Mouse (Mus musculus): Measurements from ENCODE around the gene Tnfaip8l3. TPM values are rescaled to one million over a fixed set of nuclear protein-coding genes. Genes with fewer than 3 reads are reported as not detected.

Gene Tnfaip8l3
- total and polyA plus RNA-seq, 3 experiments, result not detected

GRCm38 (mm10) chr9:54048978-54049377 is 19.2 kb downstream of the Tnfaip8l3 start:
- peaks cover 2% of the 10 kb centered on the region for H3K27me3 ChIP-seq (replicated peaks)
- H3K9ac ChIP-seq (ENCODE audit: insufficient read depth, low read depth), result no peak overlapping the region
- H3K4me1 ChIP-seq (ENCODE audit: control insufficient read depth in 1 of 2, insufficient read depth in 2 of 2), result no peaks in the 10 kb centered on the region
- DNase-seq (ENCODE audit: extremely low read depth), result no peak
- H3K36me3 ChIP-seq (replicated peaks in 1 of 2; ENCODE audit: control insufficient read depth in 1 of 2, insufficient read depth in 1 of 2, low read length in 1 of 2), result no peaks in the 10 kb centered on the region
- TF ChIP-seq HCFC1 (IDR thresholded peaks at IDR 0.05; ENCODE audit: low read depth, low read length) (no peak), MAX (IDR thresholded peaks at IDR 0.05; ENCODE audit: low read length) (no peak), TCF12 (IDR thresholded peaks at IDR 0.05; ENCODE audit: low read depth, low read length) (no peak), UBTF (IDR thresholded peaks at IDR 0.05; ENCODE audit: low read depth, low read length) (no peak), NELFE (IDR thresholded peaks at IDR 0.05; ENCODE audit: low read depth, low read length) (no peak), BHLHE40 (IDR thresholded peaks at IDR 0.05; ENCODE audit: low read depth, low read length) (no peak), JUND (conservative IDR thresholded peaks at IDR 0.05; ENCODE audit: low read depth, low read length) (no peak), ZMIZ1 (IDR thresholded peaks at IDR 0.05; ENCODE audit: low read depth, low read length) (no peak), ETS1 (conservative IDR thresholded peaks at IDR 0.05; ENCODE audit: low read depth, low read length) (no peak)
- dilution Hi-C loops (cut with MboI; ENCODE audit: extremely low pct_ligation_motif_present, extremely low pct_unique_long_range_greater_than_20kb, low sequenced_read_pairs), result no loop called here
- no peak overlapping the region for H3K4me2 ChIP-seq (ENCODE audit: insufficient read depth, low read depth, poor library complexity, severe bottlenecking)
- no peak overlapping the region for H3K27ac ChIP-seq (ENCODE audit: insufficient read depth, low read depth)
- H3K4me3 ChIP-seq (replicated peaks in 1 of 3; ENCODE audit: low read depth in 2 of 3, low read length in 2 of 3, poor library complexity in 1 of 3), result no peak overlapping the region
- no peaks in the 10 kb centered on the region for H3K9me3 ChIP-seq (replicated peaks; ENCODE audit: low read length)
- in situ Hi-C loops (cut with MboI; ENCODE audit: low pct_ligation_motif_present, low pct_unique_long_range_greater_than_20kb, low sequenced_read_pairs), result no loop called here
- H3K79me2 ChIP-seq (replicated peaks; ENCODE audit: control insufficient read depth, extremely low read depth, insufficient read depth, poor library complexity, severe bottlenecking), result no peaks in the 10 kb centered on the region

GRCm38 (mm10) chr9:54043067-54043466 is 25.1 kb downstream of the Tnfaip8l3 start:
- Histone ChIP-seq H3K79me2 (replicated peaks; ENCODE audit: control insufficient read depth, extremely low read depth, insufficient read depth, poor library complexity, severe bottlenecking) (no peaks in the 10 kb centered on the region), H3K9me3 (replicated peaks; ENCODE audit: low read length) (no peaks in the 10 kb centered on the region), H3K36me3 (replicated peaks in 1 of 2; ENCODE audit: control insufficient read depth in 1 of 2, insufficient read depth in 1 of 2, low read length in 1 of 2) (no peaks in the 10 kb centered on the region), H3K4me2 (ENCODE audit: insufficient read depth, low read depth, poor library complexity, severe bottlenecking) (no peak overlapping the region), H3K4me1 (ENCODE audit: control insufficient read depth in 1 of 2, insufficient read depth in 2 of 2) (no peaks in the 10 kb centered on the region), H3K27me3 (replicated peaks) (peaks cover 2% of the 10 kb centered on the region), H3K9ac (ENCODE audit: insufficient read depth, low read depth) (no peak overlapping the region), H3K4me3 (replicated peaks in 1 of 3; ENCODE audit: low read depth in 2 of 3, low read length in 2 of 3, poor library complexity in 1 of 3) (no peak overlapping the region), H3K27ac (ENCODE audit: insufficient read depth, low read depth) (no peak overlapping the region)
- dilution Hi-C loops (cut with MboI; ENCODE audit: extremely low pct_ligation_motif_present, extremely low pct_unique_long_range_greater_than_20kb, low sequenced_read_pairs), result no loop called here
- in situ Hi-C loops (cut with MboI; ENCODE audit: low pct_ligation_motif_present, low pct_unique_long_range_greater_than_20kb, low sequenced_read_pairs), result no loop called here
- TF ChIP-seq BHLHE40 (IDR thresholded peaks at IDR 0.05; ENCODE audit: low read depth, low read length) (no peak), CHD2 (IDR thresholded peaks at IDR 0.05; ENCODE audit: low read length) (no peak), ZKSCAN1 (IDR thresholded peaks at IDR 0.05; ENCODE audit: borderline replicate concordance, low read depth, low read length) (no peak), MAZ (IDR thresholded peaks at IDR 0.05; ENCODE audit: low read depth, low read length) (no peak), TCF12 (IDR thresholded peaks at IDR 0.05; ENCODE audit: low read depth, low read length) (no peak)
- no peak for DNase-seq (ENCODE audit: extremely low read depth)

- Histone ChIP-seq H3K27ac (ENCODE audit: insufficient read depth, low read depth) (no peak overlapping the region), H3K4me3 (replicated peaks in 1 of 3; ENCODE audit: low read depth in 2 of 3, low read length in 2 of 3, poor library complexity in 1 of 3) (no peak overlapping the region), H3K36me3 (replicated peaks in 1 of 2; ENCODE audit: control insufficient read depth in 1 of 2, insufficient read depth in 1 of 2, low read length in 1 of 2) (no peaks in the 10 kb centered on the region), H3K27me3 (replicated peaks) (no peaks in the 10 kb centered on the region), H3K4me2 (ENCODE audit: insufficient read depth, low read depth, poor library complexity, severe bottlenecking) (no peak overlapping the region), H3K9ac (ENCODE audit: insufficient read depth, low read depth) (no peak overlapping the region), H3K79me2 (replicated peaks; ENCODE audit: control insufficient read depth, extremely low read depth, insufficient read depth, poor library complexity, severe bottlenecking) (no peaks in the 10 kb centered on the region), H3K9me3 (replicated peaks; ENCODE audit: low read length) (no peaks in the 10 kb centered on the region), H3K4me1 (ENCODE audit: control insufficient read depth in 1 of 2, insufficient read depth in 2 of 2) (no peaks in the 10 kb centered on the region)
- TF ChIP-seq USF2 (conservative IDR thresholded peaks at IDR 0.05; ENCODE audit: low read depth, low read length) (no peak), NELFE (IDR thresholded peaks at IDR 0.05; ENCODE audit: low read depth, low read length) (no peak), POLR2A (IDR thresholded peaks at IDR 0.05; ENCODE audit: low read depth, low read length) (no peak), PAX5 (IDR thresholded peaks at IDR 0.05; ENCODE audit: low read length) (no peak), TBP (conservative IDR thresholded peaks at IDR 0.05; ENCODE audit: low read depth, low read length) (no peak), ELF1 (IDR thresholded peaks at IDR 0.05; ENCODE audit: low read depth, low read length) (no peak), POLR2AphosphoS2 (IDR thresholded peaks at IDR 0.05; ENCODE audit: low read depth, low read length) (no peak), CHD2 (IDR thresholded peaks at IDR 0.05; ENCODE audit: low read length) (no peak), MAFK (IDR thresholded peaks at IDR 0.05; ENCODE audit: insufficient replicate concordance, low read length) (no peak), MXI1 (IDR thresholded peaks at IDR 0.05; ENCODE audit: low read depth, low read length) (no peak), RCOR1 (conservative IDR thresholded peaks at IDR 0.05; ENCODE audit: low read depth, low read length) (no peak), UBTF (IDR thresholded peaks at IDR 0.05; ENCODE audit: low read depth, low read length) (no peak), CTCF (conservative IDR thresholded peaks at IDR 0.05 in 1 of 2, IDR thresholded peaks at IDR 0.05 in 1 of 2; ENCODE audit: low read depth in 2 of 2, low read length in 2 of 2) (no peak), RAD21 (IDR thresholded peaks at IDR 0.05; ENCODE audit: low read depth, low read length) (no peak), MAZ (IDR thresholded peaks at IDR 0.05; ENCODE audit: low read depth, low read length) (no peak), SMC3 (IDR thresholded peaks at IDR 0.05; ENCODE audit: low read depth, low read length) (no peak), ZMIZ1 (IDR thresholded peaks at IDR 0.05; ENCODE audit: low read depth, low read length) (no peak)
- no peak for DNase-seq (ENCODE audit: extremely low read depth)
- dilution Hi-C loops (cut with MboI; ENCODE audit: extremely low pct_ligation_motif_present, extremely low pct_unique_long_range_greater_than_20kb, low sequenced_read_pairs), result no loop called here
- in situ Hi-C loops (cut with MboI; ENCODE audit: low pct_ligation_motif_present, low pct_unique_long_range_greater_than_20kb, low sequenced_read_pairs), result no loop called here
These were observed 30.5 kb downstream of the Tnfaip8l3 start for GRCm38 (mm10) chr9:54037717-54038116.

Measured in CH12.LX (cell line).